Mouse (Mus musculus) bone marrow, adult 2 months (tissue): Measurements from ENCODE around the gene Tmem170b. TPM values are rescaled to one million over a fixed set of nuclear protein-coding genes. Genes with fewer than 3 reads are reported as not detected.
A peak's percentile ranks its signal among the peaks of the same experiment; 100 is the strongest.

Source experiments
- H3K27ac ChIP-seq: fragments of 200-500 bp; 2 replicates; pipeline ENCODE4 v1.5.1; 2012; ENCODE audit warnings: low read depth, mild to moderate bottlenecking, control low read depth, inconsistent platforms, low read length; ENCODE audit not compliant: control insufficient read depth, poor library complexity, insufficient read depth
- H3K4me1 ChIP-seq: fragments of 200-500 bp; 2 replicates; pipeline ENCODE4 v1.6.1; 2011; ENCODE audit warnings: low read length; ENCODE audit not compliant: control insufficient read depth, insufficient read depth
- H3K4me3 ChIP-seq: fragments of 200-500 bp; replicated peaks from 2 replicates; pipeline ENCODE3; 2011; ENCODE audit warnings: mild to moderate bottlenecking, low read depth, low read length, control low read depth; ENCODE audit not compliant: control insufficient read depth
- CTCF ChIP-seq: fragments of 200-500 bp; IDR thresholded peaks from 2 replicates; pipeline ENCODE4 v1.5.1; 2011; ENCODE audit warnings: low read length, control low read depth; ENCODE audit not compliant: control insufficient read depth, insufficient read depth
- POLR2A ChIP-seq: fragments of 200-500 bp; IDR thresholded peaks from 2 replicates; pipeline ENCODE4 v1.6.1; 2011; ENCODE audit warnings: low read depth, mild to moderate bottlenecking, control low read depth, low read length, borderline replicate concordance; ENCODE audit not compliant: control insufficient read depth
- WGBS: fragments of 180-500 bp; shearing (Covaris S2); methylation state at CpG from one replicate; pipeline ENCODE4 v1.1.7; 2018; 5-methylcytosine and 5-hydroxymethylcytosine counted together
- polyA plus RNA-seq: library from polyadenylated mRNA; stranded (reverse); fragments of >200 nt; gene quantifications from 2 replicates; pipeline ENCODE4 v1.2.4, GENCODE M21; 2011; ENCODE audit warnings: low replicate concordance; ENCODE audit not compliant: missing spikeins, insufficient read depth, insufficient read length

Gene Tmem170b
- polyA plus RNA-seq: 3.2 and 7.1 TPM in 2 replicates

GRCm38 (mm10) chr13:41605099-41606010, at the start of gene Tmem170b:
Gene Tmem170b (plus strand): TSS chr13:41605907.
- TF ChIP-seq CTCF: no peak
- peak; percentile 82 for TF ChIP-seq POLR2A
- H3K4me3 ChIP-seq: peak within 1 kb of the TSS; percentile 87
- H3K4me1 ChIP-seq: peaks cover 4% of the 10 kb centered on the region; the same call in 1 of the 2 replicates
- under 1% methylated on average over 69 of the region's 87 CpGs for WGBS
- H3K27ac ChIP-seq: peak within 1 kb of the TSS; percentile 99

- TF ChIP-seq CTCF (no peak), POLR2A (no peak)
- no peak overlapping the region for H3K27ac ChIP-seq
- H3K4me3 ChIP-seq: no peak overlapping the region
- no peaks in the 10 kb centered on the region; the same call in 1 of the 2 replicates for H3K4me1 ChIP-seq
- WGBS: 62% methylated on average over 4 of the region's 4 CpGs
Observed at GRCm38 (mm10) chr13:41561024-41561423, 44.7 kb upstream of the Tmem170b start.

GRCm38 (mm10) chr13:41568421-41568820, 37.3 kb upstream of the Tmem170b start:
- H3K4me3 ChIP-seq: no peak overlapping the region
- H3K27ac ChIP-seq: no peak overlapping the region
- 88% methylated on average over 3 of the region's 3 CpGs for WGBS
- TF ChIP-seq CTCF (no peak), POLR2A (no peak)
- no peaks in the 10 kb centered on the region; the same call in 1 of the 2 replicates for H3K4me1 ChIP-seq

- no peaks in the 10 kb centered on the region; the same call in 1 of the 2 replicates for H3K4me1 ChIP-seq
- no peak overlapping the region for H3K4me3 ChIP-seq
- TF ChIP-seq POLR2A (no peak), CTCF (no peak)
- peak overlapping the region; percentile 69; the same call in 1 of the 2 replicates for H3K27ac ChIP-seq
- WGBS: 44% methylated on average over 8 of the region's 8 CpGs
Observed at GRCm38 (mm10) chr13:41568926-41569325, 36.8 kb upstream of the Tmem170b start.

GRCm38 (mm10) chr13:41569776-41570175, 35.9 kb upstream of the Tmem170b start:
- TF ChIP-seq CTCF (no peak), POLR2A (no peak)
- no peak overlapping the region for H3K4me3 ChIP-seq
- H3K4me1 ChIP-seq: no peaks in the 10 kb centered on the region; the same call in 1 of the 2 replicates
- 43% methylated on average over 3 of the region's 3 CpGs for WGBS
- H3K27ac ChIP-seq: peak overlapping the region; percentile 26; the same call in 1 of the 2 replicates

GRCm38 (mm10) chr13:41571368-41572350, 34.0 kb upstream of the Tmem170b start:
- Histone ChIP-seq H3K27ac (no peak overlapping the region), H3K4me3 (no peak overlapping the region), H3K4me1 (no peaks in the 10 kb centered on the region; the same call in 1 of the 2 replicates)
- WGBS: 60% methylated on average over 13 of the region's 13 CpGs
- no peak for TF ChIP-seq POLR2A
- TF ChIP-seq CTCF: peak; percentile 48

GRCm38 (mm10) chr13:41572351-41572735, 33.4 kb upstream of the Tmem170b start:
- no peaks in the 10 kb centered on the region; the same call in 1 of the 2 replicates for H3K4me1 ChIP-seq
- 46% methylated on average over 4 of the region's 4 CpGs for WGBS
- no peak for TF ChIP-seq POLR2A

More at GRCm38 (mm10) chr13:41572351-41572735, 33.4 kb upstream of the Tmem170b start:
- Histone ChIP-seq H3K4me3 (no peak overlapping the region), H3K27ac (no peak overlapping the region)
